In genomic region chr6:146388010-146388409, GRCm38 (mm10) we compare ENCODE assay signal across 20 mouse cellular contexts.
DNase-seq lines count a peak whose midpoint lies in the region; ATAC-seq lines count a peak whose summit lies in the region.
"Had no signal": no experiment of that assay in that cellular context is flagged by ENCODE, and none has a peak within 500 bp of the region (broad histone marks: within the 10 kb centered on the region; RNA-seq: fewer than 3 reads in every experiment).

No protein-coding gene starts in this region.

- no peak overlapping the region for H3K9ac ChIP-seq in forebrain, embryonic 12.5 days
- no peak overlapping the region for H3K9ac ChIP-seq in forebrain, embryonic 11.5 days (ENCODE audit: low read length)
- H3K9ac ChIP-seq in hindbrain, embryonic 15.5 days = no peak overlapping the region
- H3K9ac ChIP-seq in hindbrain, embryonic 11.5 days (ENCODE audit: low read depth, low read length) = no peak overlapping the region
- H3K9ac ChIP-seq in midbrain, embryonic 16.5 days (ENCODE audit: low read depth, low read length) = no peak overlapping the region
- H3K9ac ChIP-seq in midbrain, embryonic 15.5 days = no peak overlapping the region
- H3K9ac ChIP-seq: heart, embryonic 12.5 days; hindbrain, embryonic 12.5 days had no signal

- no peaks in the 10 kb centered on the region for H3K9me3 ChIP-seq in forebrain, embryonic 12.5 days
- no peaks in the 10 kb centered on the region for H3K9me3 ChIP-seq in forebrain, embryonic 11.5 days (ENCODE audit: control insufficient read depth, low read length)
- H3K9me3 ChIP-seq in hindbrain, embryonic 15.5 days = no peaks in the 10 kb centered on the region
- no peaks in the 10 kb centered on the region for H3K9me3 ChIP-seq in hindbrain, embryonic 11.5 days (ENCODE audit: control insufficient read depth, low read length)
- H3K9me3 ChIP-seq in midbrain, embryonic 16.5 days (replicated peaks; ENCODE audit: control insufficient read depth, low read length, poor library complexity, severe bottlenecking) = no peaks in the 10 kb centered on the region
- H3K9me3 ChIP-seq in midbrain, embryonic 15.5 days = no peaks in the 10 kb centered on the region
- H3K9me3 ChIP-seq: embryonic facial prominence, embryonic 10.5 days; G1E; hindbrain, embryonic 12.5 days had no signal

- H3K27me3 ChIP-seq in forebrain, embryonic 12.5 days = no peaks in the 10 kb centered on the region
- no peaks in the 10 kb centered on the region for H3K27me3 ChIP-seq in forebrain, embryonic 11.5 days (ENCODE audit: control insufficient read depth, insufficient read depth, low read length)
- H3K27me3 ChIP-seq in hindbrain, embryonic 15.5 days = no peaks in the 10 kb centered on the region
- H3K27me3 ChIP-seq in hindbrain, embryonic 11.5 days (ENCODE audit: control insufficient read depth, insufficient read depth, low read length) = no peaks in the 10 kb centered on the region
- H3K27me3 ChIP-seq in midbrain, embryonic 16.5 days (ENCODE audit: control insufficient read depth, insufficient read depth, low read depth, low read length) = no peaks in the 10 kb centered on the region
- no peaks in the 10 kb centered on the region for H3K27me3 ChIP-seq in midbrain, embryonic 15.5 days (replicated peaks)
- H3K27me3 ChIP-seq: heart, embryonic 12.5 days; hindbrain, embryonic 12.5 days had no signal

- H3K4me2 ChIP-seq in forebrain, embryonic 12.5 days = no peak overlapping the region
- no peak overlapping the region for H3K4me2 ChIP-seq in forebrain, embryonic 11.5 days (ENCODE audit: low read depth, low read length, severe bottlenecking)
- no peak overlapping the region for H3K4me2 ChIP-seq in hindbrain, embryonic 15.5 days
- no peak overlapping the region for H3K4me2 ChIP-seq in hindbrain, embryonic 11.5 days (replicated peaks; ENCODE audit: low read depth, low read length)
- H3K4me2 ChIP-seq in midbrain, embryonic 16.5 days (ENCODE audit: low read length) = no peak overlapping the region
- no peak overlapping the region for H3K4me2 ChIP-seq in midbrain, embryonic 15.5 days
- H3K4me2 ChIP-seq: heart, embryonic 12.5 days; hindbrain, embryonic 12.5 days had no signal

- DNase-seq in forebrain, embryonic 11.5 days (ENCODE audit: low spot score) = no peak
- DNase-seq in hindbrain, embryonic 11.5 days (ENCODE audit: low spot score) = no peak
- DNase-seq: adrenal gland, adult 8-10 months; adrenal gland, postnatal 36 days; B cell, adult 2 months; cerebellum, adult 2 months; cerebellum, postnatal 10 days; gastrocnemius, postnatal 14 days; heart, postnatal 36 days had no signal

- no peak for ATAC-seq in forebrain, embryonic 12.5 days (ENCODE audit: low FRiP score)
- ATAC-seq in forebrain, embryonic 11.5 days (replicated peaks; ENCODE audit: low FRiP score) = no peak
- ATAC-seq in hindbrain, embryonic 15.5 days (ENCODE audit: low FRiP score, low read depth) = peak; percentile 66; the same call in 1 of the 2 replicates
- ATAC-seq in hindbrain, embryonic 11.5 days (ENCODE audit: low FRiP score) = no peak
- peak; percentile 34; the same call in 1 of the 2 replicates for ATAC-seq in midbrain, embryonic 16.5 days
- no peak for ATAC-seq in midbrain, embryonic 15.5 days (replicated peaks)
- no peak for ATAC-seq in monocyte, adult 5-6 weeks (replicated peaks; ENCODE audit: insufficient number of reproducible peaks, low FRiP score, low TSS enrichment, poor library complexity, severe bottlenecking)
- ATAC-seq: CD4-positive, CD25-positive, alpha-beta regulatory T cell, adult 4 months; hindbrain, postnatal 0 days had no signal

- 82% methylated on average over 4 of the region's 4 CpGs for WGBS in forebrain, embryonic 12.5 days
- WGBS in forebrain, embryonic 11.5 days = 88% methylated on average over 4 of the region's 4 CpGs
- 76% methylated on average over 4 of the region's 4 CpGs for WGBS in hindbrain, embryonic 15.5 days
- WGBS in hindbrain, embryonic 11.5 days = 82% methylated on average over 4 of the region's 4 CpGs
- WGBS in midbrain, embryonic 16.5 days = 65% methylated on average over 4 of the region's 4 CpGs
- 78% methylated on average over 4 of the region's 4 CpGs for WGBS in midbrain, embryonic 15.5 days

- 0 out of 2 replicates have a peak overlapping the region, but pooled peaks have one; percentile 19 for H3K27ac ChIP-seq in forebrain, embryonic 12.5 days
- H3K27ac ChIP-seq in forebrain, embryonic 11.5 days (ENCODE audit: low read depth, low read length) = no peak overlapping the region
- no peak overlapping the region for H3K27ac ChIP-seq in hindbrain, embryonic 15.5 days (replicated peaks)
- no peak overlapping the region for H3K27ac ChIP-seq in hindbrain, embryonic 11.5 days (ENCODE audit: low read depth, low read length)
- no peak overlapping the region for H3K27ac ChIP-seq in midbrain, embryonic 16.5 days (ENCODE audit: low read length)
- H3K27ac ChIP-seq in midbrain, embryonic 15.5 days = no peak overlapping the region
- H3K27ac ChIP-seq: embryonic facial prominence, embryonic 10.5 days; hindbrain, embryonic 12.5 days; hindbrain, postnatal 0 days had no signal

- peaks cover 12% of the 10 kb centered on the region for H3K4me1 ChIP-seq in forebrain, embryonic 12.5 days
- no peaks in the 10 kb centered on the region for H3K4me1 ChIP-seq in forebrain, embryonic 11.5 days (replicated peaks; ENCODE audit: control insufficient read depth, insufficient read depth, low read length)
- H3K4me1 ChIP-seq in hindbrain, embryonic 15.5 days (replicated peaks) = peaks cover 13% of the 10 kb centered on the region; the same call in 1 of the 2 replicates
- H3K4me1 ChIP-seq in hindbrain, embryonic 11.5 days (replicated peaks; ENCODE audit: control insufficient read depth, insufficient read depth, low read length) = no peaks in the 10 kb centered on the region
- no peaks in the 10 kb centered on the region for H3K4me1 ChIP-seq in midbrain, embryonic 16.5 days (ENCODE audit: control insufficient read depth, insufficient read depth, low read length)
- H3K4me1 ChIP-seq in midbrain, embryonic 15.5 days = peaks cover 4% of the 10 kb centered on the region

- no peaks in the 10 kb centered on the region for H3K36me3 ChIP-seq in forebrain, embryonic 12.5 days (replicated peaks)
- H3K36me3 ChIP-seq in forebrain, embryonic 11.5 days (ENCODE audit: control insufficient read depth, insufficient read depth, low read length) = no peaks in the 10 kb centered on the region
- no peaks in the 10 kb centered on the region for H3K36me3 ChIP-seq in hindbrain, embryonic 15.5 days
- no peaks in the 10 kb centered on the region for H3K36me3 ChIP-seq in hindbrain, embryonic 11.5 days (ENCODE audit: control insufficient read depth, insufficient read depth, low read length)
- H3K36me3 ChIP-seq in midbrain, embryonic 16.5 days (ENCODE audit: control insufficient read depth, insufficient read depth, low read length) = no peaks in the 10 kb centered on the region
- no peaks in the 10 kb centered on the region for H3K36me3 ChIP-seq in midbrain, embryonic 15.5 days (replicated peaks)
- H3K36me3 ChIP-seq: embryonic facial prominence, embryonic 10.5 days; hindbrain, embryonic 12.5 days had no signal

- H3K4me3 ChIP-seq in forebrain, embryonic 12.5 days (replicated peaks) = no peak overlapping the region
- H3K4me3 ChIP-seq in forebrain, embryonic 11.5 days (ENCODE audit: low read depth, low read length) = no peak overlapping the region
- no peak overlapping the region for H3K4me3 ChIP-seq in hindbrain, embryonic 15.5 days
- no peak overlapping the region for H3K4me3 ChIP-seq in hindbrain, embryonic 11.5 days (ENCODE audit: low read depth, low read length)
- H3K4me3 ChIP-seq in midbrain, embryonic 16.5 days (ENCODE audit: low read depth, low read length) = no peak overlapping the region
- H3K4me3 ChIP-seq in midbrain, embryonic 15.5 days = no peak overlapping the region
- H3K4me3 ChIP-seq: embryonic facial prominence, embryonic 10.5 days; heart, embryonic 12.5 days; hindbrain, embryonic 12.5 days had no signal

Comparison
In these comparisons a context has a peak if more than half of its experiments do, and no peak if none do; other contexts are left out.
1. ATAC-seq: peak in hindbrain, embryonic 15.5 days (single experiment) and midbrain, embryonic 16.5 days (single experiment); none in forebrain, embryonic 12.5 days (single experiment), forebrain, embryonic 11.5 days (single experiment), hindbrain, embryonic 11.5 days (single experiment), midbrain, embryonic 15.5 days (single experiment) and monocyte, adult 5-6 weeks (single experiment).